Mouse (Mus musculus): ENCODE measurements around the gene Thada.
A peak's percentile ranks its signal among the peaks of the same experiment; 100 is the strongest.

GRCm38 (mm10) chr17:84180715-84181501, 285.1 kb downstream of the Thada start:
- TF ChIP-seq CTCF (IDR thresholded peaks at IDR 0.05; ENCODE audit: control insufficient read depth, insufficient read depth, low read length): peak; percentile 13; the same call in 1 of the 2 replicates
- TF ChIP-seq POLR2A (IDR thresholded peaks at IDR 0.05; ENCODE audit: borderline replicate concordance, control insufficient read depth, low read depth, low read length): peak; percentile 62

Measured in bone marrow, adult 2 months (tissue).